Mouse (Mus musculus) G1E-ER4 (cell line): Measurements from ENCODE around the gene Bex2. TPM values are rescaled to one million over a fixed set of nuclear protein-coding genes. Genes with fewer than 3 reads are reported as not detected.
"Not testable (repeated sequence)": the region's sequence is repeated elsewhere in the genome, so short reads cannot be mapped to it uniquely, and the experiment has no call there.

ENCODE experiments used
- GATA1 ChIP-seq: IDR thresholded peaks from one replicate; pipeline ENCODE4 v1.8.0; 2012; ENCODE audit warnings: low read length, inconsistent platforms
- polyA plus RNA-seq: library from polyadenylated mRNA; stranded (reverse); fragments of >175 nt; gene quantifications from 2 replicates; pipeline ENCODE4 v1.2.3, GENCODE M21; 2012

The Bex2 gene
- 0.17 TPM in 1 of 2 replicates, not detected in the other for polyA plus RNA-seq

- TF ChIP-seq GATA1 = not testable (repeated sequence)
Measured at GRCm38 (mm10) chrX:136068020-136068419, at the start of gene Bex2. Gene Bex2, minus strand, starts transcription at chrX:136068236.

GRCm38 (mm10) chrX:136115419-136115961, 47.5 kb upstream of the Bex2 start:
- no peak for TF ChIP-seq GATA1

- TF ChIP-seq GATA1 = no peak
Measured at GRCm38 (mm10) chrX:136115015-136115414, 47.0 kb upstream of the Bex2 start.

GRCm38 (mm10) chrX:136107942-136108341, 39.9 kb upstream of the Bex2 start:
- TF ChIP-seq GATA1 = no peak

GRCm38 (mm10) chrX:136104724-136105088, 36.7 kb upstream of the Bex2 start:
- no peak for TF ChIP-seq GATA1

GRCm38 (mm10) chrX:136104046-136104723, 36.1 kb upstream of the Bex2 start:
- TF ChIP-seq GATA1 = no peak

GRCm38 (mm10) chrX:136094421-136094820, 26.4 kb upstream of the Bex2 start:
- no peak for TF ChIP-seq GATA1

GRCm38 (mm10) chrX:136092497-136093279, 24.7 kb upstream of the Bex2 start:
- no peak for TF ChIP-seq GATA1

GRCm38 (mm10) chrX:136085155-136085554, 17.1 kb upstream of the Bex2 start, which contains the start of gene Nxf3:
Gene Nxf3, minus strand, starts transcription at chrX:136085255.
- no peak for TF ChIP-seq GATA1

GRCm38 (mm10) chrX:136060698-136061097, 7.3 kb downstream of the Bex2 start:
- TF ChIP-seq GATA1 = no peak

GRCm38 (mm10) chrX:136051219-136051618, 16.8 kb downstream of the Bex2 start:
- no peak for TF ChIP-seq GATA1

GRCm38 (mm10) chrX:136047528-136047927, 20.5 kb downstream of the Bex2 start:
- TF ChIP-seq GATA1 = no peak

GRCm38 (mm10) chrX:136043726-136044125, 24.3 kb downstream of the Bex2 start:
- TF ChIP-seq GATA1 = no peak

- TF ChIP-seq GATA1 = not testable (repeated sequence)
Measured at GRCm38 (mm10) chrX:136032799-136033763, 35.0 kb downstream of the Bex2 start, which contains the start of gene Arxes1. Gene Arxes1, plus strand, starts transcription at chrX:136033367.

GRCm38 (mm10) chrX:136030331-136030730, 37.7 kb downstream of the Bex2 start:
- TF ChIP-seq GATA1 = no peak

Other genes with a start within 250 kb of the Bex2 start
- not detected in 2 replicates for gene Gprasp2, start 229.2 kb downstream of the Bex2 start, polyA plus RNA-seq
- 7.4 and 7.5 TPM in 2 replicates for gene Arxes2, start 74.4 kb downstream of the Bex2 start, polyA plus RNA-seq
- not detected in 2 replicates for gene Arxes1, start 34.9 kb downstream of the Bex2 start, polyA plus RNA-seq
- not detected in 2 replicates for gene Nxf3, start 17.0 kb upstream of the Bex2 start, polyA plus RNA-seq
- gene Bex4, start 70.8 kb upstream of the Bex2 start, polyA plus RNA-seq = not detected in 2 replicates
- gene Tceal8, start 104.1 kb upstream of the Bex2 start, polyA plus RNA-seq = 3.4 and 17.9 TPM in 2 replicates
- gene Tceal5, start 135.6 kb upstream of the Bex2 start, polyA plus RNA-seq = 0.30 and 0.37 TPM in 2 replicates
- not detected in 2 replicates for gene Tceal7, start 146.5 kb upstream of the Bex2 start, polyA plus RNA-seq
- gene Bex1, start 147.3 kb upstream of the Bex2 start, polyA plus RNA-seq = not detected in 2 replicates
- 66.1 and 78.6 TPM in 2 replicates for gene Tceal9, start 176.8 kb upstream of the Bex2 start, polyA plus RNA-seq
- gene Bex3, start 202.0 kb upstream of the Bex2 start, polyA plus RNA-seq = 460 and 610 TPM in 2 replicates